Mouse (Mus musculus) intestine, embryonic 16.5 days (tissue): ENCODE results near the gene Impad1. TPM values are rescaled to one million over a fixed set of nuclear protein-coding genes. Genes with fewer than 3 reads are reported as not detected.
A peak's percentile ranks its signal among the peaks of the same experiment; 100 is the strongest.

Source experiments
- ATAC-seq: fragments of 200-750 bp; cut with Nextera tagmentation; 2 replicates; pipeline ENCODE4 v1.8.0; 2017; ENCODE audit warnings: moderate TSS enrichment, moderate library complexity
- H3K27ac ChIP-seq: fragments of 300-500 bp; sonication (generic); 2 replicates; pipeline ENCODE4 v1.5.1; 2014; ENCODE audit warnings: mild to moderate bottlenecking, low read length
- H3K27me3 ChIP-seq: fragments of 300-500 bp; sonication (generic); replicated peaks from 2 replicates; pipeline ENCODE4 v1.6.1; 2014; ENCODE audit warnings: low read length, control low read depth, mixed read lengths; ENCODE audit not compliant: control insufficient read depth, insufficient read depth
- H3K36me3 ChIP-seq: fragments of 300-500 bp; sonication (generic); 2 replicates; pipeline ENCODE4 v1.6.1; 2014; ENCODE audit warnings: low read length, control low read depth; ENCODE audit not compliant: control insufficient read depth, insufficient read depth
- H3K4me1 ChIP-seq: fragments of 300-500 bp; sonication (generic); 2 replicates; pipeline ENCODE4 v1.6.1; 2014; ENCODE audit warnings: low read length, control low read depth, mixed read lengths; ENCODE audit not compliant: control insufficient read depth, insufficient read depth
- H3K4me2 ChIP-seq: fragments of 300-500 bp; sonication (generic); 2 replicates; pipeline ENCODE4 v1.6.1; 2014; ENCODE audit warnings: low read depth, low read length, control low read depth
- H3K4me3 ChIP-seq: fragments of 300-500 bp; sonication (generic); 2 replicates; pipeline ENCODE4 v1.5.1; 2014; ENCODE audit warnings: mild to moderate bottlenecking, low read length
- H3K9ac ChIP-seq: fragments of 300-500 bp; sonication (generic); 2 replicates; pipeline ENCODE4 v1.6.1; 2014; ENCODE audit warnings: low read depth, low read length
- H3K9me3 ChIP-seq: fragments of 300-500 bp; sonication (generic); 2 replicates; pipeline ENCODE4 v1.6.1; 2016; ENCODE audit warnings: low read length, control low read depth; ENCODE audit not compliant: control insufficient read depth
- WGBS: fragments of 180-500 bp; shearing (Covaris S2); extraction: QIAGEN DNeasy Blood & Tissue Kit; methylation state at CpG from one replicate; pipeline ENCODE4 v1.1.7; 2014; 5-methylcytosine and 5-hydroxymethylcytosine counted together
- polyA plus RNA-seq: library from polyadenylated mRNA; unstranded; fragments of >200 nt; fragmentation: Nextera tagmentation; extraction: Ambion mirVana; gene quantifications from 2 replicates; pipeline ENCODE4 v1.2.1, GENCODE M21; 2015

Impad1 gene
- 25.9 and 28.4 TPM in 2 replicates for polyA plus RNA-seq

DNA sequence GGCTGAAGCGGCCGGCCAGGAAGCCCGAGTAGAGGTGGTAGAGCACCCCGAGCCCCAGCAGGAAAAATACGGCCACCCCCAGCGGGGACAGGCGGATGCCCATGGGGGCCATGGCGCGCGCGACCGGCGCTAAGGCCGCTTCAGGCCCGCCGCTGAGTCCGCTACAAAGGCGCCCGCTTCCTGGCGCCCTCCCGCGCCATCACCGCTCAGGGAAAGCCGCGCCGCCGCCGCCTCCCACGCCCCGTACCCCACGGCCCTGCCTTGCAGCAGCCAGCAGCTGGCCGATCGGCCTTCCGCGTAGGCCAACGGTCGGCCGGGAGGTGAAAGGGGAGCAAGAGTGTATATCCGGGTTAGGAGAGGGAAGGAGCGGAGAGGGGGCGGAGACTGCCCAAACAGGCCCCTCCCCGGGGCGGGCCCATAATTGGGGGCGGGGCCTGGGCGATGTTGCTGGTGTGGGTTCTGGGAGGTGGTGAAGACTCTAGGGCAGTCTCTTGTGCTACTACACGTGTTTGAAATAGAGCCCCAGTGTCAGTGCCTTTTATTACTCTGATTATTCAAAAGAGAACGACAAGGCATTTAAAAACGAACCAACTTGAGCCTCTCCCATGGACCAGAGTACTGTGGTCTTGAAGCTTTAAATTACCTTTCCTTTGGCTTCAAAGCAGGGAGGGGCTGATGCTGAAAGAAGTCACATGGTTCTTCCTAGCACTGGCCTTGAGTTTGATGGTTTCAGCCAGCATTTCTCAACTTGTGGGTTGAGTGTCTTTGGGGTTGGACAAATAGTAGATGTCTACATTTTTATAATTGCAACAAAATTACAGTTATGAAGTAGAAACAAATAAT is at the start of gene Impad1:
TSS of gene Impad1 (minus strand) at position 364 of the 843 bp plus-strand sequence.
- WGBS: under 1% methylated on average over 42 of the region's 48 CpGs
- ATAC-seq: peak; percentile 96
- Histone ChIP-seq H3K9me3 (no peaks in the 10 kb centered on the region), H3K4me1 (peaks cover 8% of the 10 kb centered on the region; the same call in 1 of the 2 replicates), H3K9ac (peak within 1 kb of the TSS; percentile 98), H3K27ac (peak within 1 kb of the TSS; percentile 89), H3K36me3 (no peaks in the 10 kb centered on the region), H3K4me2 (peak within 1 kb of the TSS; percentile 65), H3K27me3 (no peaks in the 10 kb centered on the region), H3K4me3 (peak within 1 kb of the TSS; percentile 98)

DNA sequence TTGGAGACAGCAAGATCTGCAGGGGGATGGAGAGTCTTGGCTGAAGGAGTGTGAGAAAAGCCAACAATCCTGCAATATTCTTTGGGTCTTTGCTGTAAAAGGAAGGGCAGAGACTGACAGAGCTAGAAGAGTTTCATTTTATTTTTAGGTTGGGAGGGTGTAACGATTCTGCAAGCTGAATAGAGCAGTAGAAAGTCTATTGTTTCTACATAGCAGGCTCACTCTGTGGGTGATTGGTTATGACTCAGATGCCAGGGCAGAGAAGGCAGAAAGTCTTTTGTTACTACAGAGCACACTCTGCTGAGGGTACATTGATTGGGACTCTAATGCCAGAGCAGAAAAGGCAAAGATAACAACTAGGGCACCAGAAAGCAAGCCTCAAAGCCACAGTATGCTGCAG is 47.0 kb upstream of the Impad1 start:
- Histone ChIP-seq H3K9ac (no peak overlapping the region), H3K4me3 (no peak overlapping the region), H3K4me1 (no peaks in the 10 kb centered on the region), H3K36me3 (no peaks in the 10 kb centered on the region), H3K4me2 (no peak overlapping the region), H3K27ac (no peak overlapping the region), H3K27me3 (no peaks in the 10 kb centered on the region), H3K9me3 (no peaks in the 10 kb centered on the region)
- ATAC-seq: no peak
- WGBS: 52% methylated on average over 1 of the region's 1 CpGs

DNA sequence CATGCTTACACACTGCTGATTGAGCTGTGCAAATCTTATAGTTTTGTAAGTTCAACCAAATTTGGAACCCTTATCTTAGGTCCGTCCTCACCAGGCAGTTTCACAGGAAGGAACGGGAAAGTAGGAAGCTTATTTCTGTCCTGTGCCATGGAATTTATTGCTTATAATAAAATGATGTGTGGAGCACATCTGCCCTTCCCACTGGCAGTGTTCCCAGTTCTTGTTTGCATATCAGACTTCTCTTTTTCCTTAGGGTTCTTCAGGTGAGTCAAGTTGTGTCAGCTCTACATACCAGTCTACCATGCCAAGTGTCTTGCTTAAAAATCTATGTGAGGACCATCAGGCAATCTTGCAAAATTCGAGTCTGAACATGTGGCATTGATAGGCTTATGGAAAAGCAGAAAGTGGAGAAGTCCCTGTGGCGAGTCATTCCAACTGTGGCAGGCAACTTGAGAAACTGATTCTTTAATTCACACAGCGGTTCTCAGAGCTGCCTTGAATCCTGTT is 40.7 kb upstream of the Impad1 start:
- no peaks in the 10 kb centered on the region for H3K9me3 ChIP-seq
- no peaks in the 10 kb centered on the region for H3K36me3 ChIP-seq
- H3K4me3 ChIP-seq: no peak overlapping the region
- no peaks in the 10 kb centered on the region for H3K27me3 ChIP-seq
- no peak overlapping the region for H3K9ac ChIP-seq
- peak; percentile 58 for ATAC-seq
- 57% methylated on average over 5 of the region's 5 CpGs for WGBS
- H3K4me1 ChIP-seq: no peaks in the 10 kb centered on the region
- no peak overlapping the region for H3K4me2 ChIP-seq
- H3K27ac ChIP-seq: no peak overlapping the region

- 71% methylated on average over 2 of the region's 2 CpGs for WGBS
- Histone ChIP-seq H3K4me2 (no peak overlapping the region), H3K4me3 (no peak overlapping the region), H3K36me3 (no peaks in the 10 kb centered on the region), H3K9ac (no peak overlapping the region), H3K27me3 (no peaks in the 10 kb centered on the region), H3K9me3 (no peaks in the 10 kb centered on the region), H3K27ac (no peak overlapping the region), H3K4me1 (no peaks in the 10 kb centered on the region)
- ATAC-seq: no peak
Measured at GRCm38 (mm10) chr4:4828131-4828530, 35.0 kb upstream of the Impad1 start.

DNA sequence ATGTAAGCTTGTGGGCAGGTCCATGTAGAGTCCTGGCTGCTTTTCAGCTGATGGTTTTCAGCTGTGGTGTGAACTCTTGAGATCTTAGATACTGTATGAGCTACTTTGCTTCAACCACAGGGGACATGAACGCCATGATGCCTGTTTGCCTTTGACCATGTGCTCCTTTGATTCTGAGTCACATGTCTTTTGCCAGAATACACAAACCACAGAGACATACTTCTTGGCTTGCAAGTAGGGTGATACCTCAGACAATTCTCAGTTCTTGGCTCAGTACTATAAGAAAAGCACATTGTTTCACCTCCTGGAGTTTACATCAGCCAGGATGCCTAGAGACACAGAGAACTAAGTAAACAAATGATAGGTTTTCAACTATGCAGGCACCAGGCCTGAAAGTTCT is 29.0 kb upstream of the Impad1 start:
- no peak overlapping the region for H3K9ac ChIP-seq
- no peaks in the 10 kb centered on the region for H3K4me1 ChIP-seq
- no peaks in the 10 kb centered on the region for H3K9me3 ChIP-seq
- ATAC-seq: no peak
- no peaks in the 10 kb centered on the region for H3K27me3 ChIP-seq
- H3K27ac ChIP-seq: no peak overlapping the region
- H3K4me2 ChIP-seq: no peak overlapping the region
- H3K36me3 ChIP-seq: no peaks in the 10 kb centered on the region
- no peak overlapping the region for H3K4me3 ChIP-seq
- 72% methylated on average over 1 of the region's 1 CpGs for WGBS

DNA sequence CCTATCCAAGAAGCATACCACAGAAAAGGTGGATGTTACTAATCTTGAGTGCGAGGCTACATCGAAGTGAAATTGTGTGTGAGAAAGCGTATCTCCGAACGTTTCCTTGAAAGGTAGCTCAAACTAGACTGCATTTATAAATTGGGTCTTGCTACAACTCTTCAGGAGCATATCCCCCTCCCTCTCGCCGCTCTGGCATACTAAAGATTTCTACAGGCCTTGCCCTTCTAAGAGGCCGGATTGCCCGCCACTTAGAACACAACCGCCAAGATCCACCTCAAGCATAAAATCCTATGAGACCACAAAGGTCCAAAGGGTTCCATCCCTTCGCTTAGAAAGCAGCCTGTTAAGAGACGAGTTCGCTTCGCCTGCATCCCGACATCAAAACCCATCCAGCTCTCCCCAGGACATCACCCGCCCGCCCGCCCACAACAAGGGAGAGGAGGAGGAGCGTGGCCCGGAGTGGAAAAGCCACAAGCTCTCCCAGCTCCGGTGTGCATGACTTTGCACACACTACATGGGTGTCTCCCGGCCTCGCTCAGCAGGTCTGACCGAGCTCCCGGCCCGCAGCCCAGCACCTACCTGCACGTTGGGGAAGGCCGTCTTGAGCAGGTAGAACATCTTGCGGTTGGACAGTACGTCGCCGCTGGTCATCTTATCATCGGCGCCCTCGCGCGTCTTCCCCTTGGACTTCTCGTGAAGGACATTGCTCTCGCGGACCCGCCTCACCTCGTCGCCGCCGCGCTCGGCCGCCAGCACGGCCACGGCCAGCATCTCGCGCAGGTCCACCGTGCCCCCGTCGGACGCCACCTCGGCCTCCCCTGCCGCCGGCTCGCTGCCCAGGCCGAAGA is 789 bp downstream of the Impad1 start:
- ATAC-seq: peak; percentile 78
- Histone ChIP-seq H3K36me3 (no peaks in the 10 kb centered on the region), H3K9ac (peak overlapping the region; percentile 98), H3K27me3 (no peaks in the 10 kb centered on the region), H3K9me3 (no peaks in the 10 kb centered on the region), H3K4me3 (peak overlapping the region; percentile 98), H3K4me2 (peak overlapping the region; percentile 65), H3K27ac (peak overlapping the region; percentile 89), H3K4me1 (peaks cover 8% of the 10 kb centered on the region; the same call in 1 of the 2 replicates)
- under 1% methylated on average over 61 of the region's 61 CpGs for WGBS

GRCm38 (mm10) chr4:4791180-4791579 is 2.0 kb downstream of the Impad1 start:
- Histone ChIP-seq H3K9ac (no peak overlapping the region), H3K9me3 (no peaks in the 10 kb centered on the region)
- no peak for ATAC-seq

DNA sequence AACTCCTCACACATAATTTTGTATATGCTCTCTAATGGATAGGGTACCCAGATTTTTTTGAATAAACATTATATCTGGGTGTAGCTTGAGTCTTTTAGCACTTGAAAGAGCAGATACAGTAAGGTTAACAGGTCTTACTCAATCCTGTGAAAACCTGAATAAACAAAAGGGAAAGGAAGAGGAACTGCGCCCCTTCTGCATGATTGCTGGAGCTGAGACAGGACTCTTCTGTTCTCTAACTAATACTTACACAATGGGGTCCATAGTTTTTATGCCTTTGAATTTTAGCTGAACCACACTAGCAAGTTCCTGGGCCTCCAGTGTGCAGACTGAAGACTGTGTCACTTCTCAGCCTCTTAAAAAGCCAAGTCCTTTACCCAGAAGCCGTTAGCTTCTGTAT is 8.0 kb downstream of the Impad1 start:
- peaks cover 5% of the 10 kb centered on the region; the same call in 1 of the 2 replicates for H3K4me1 ChIP-seq
- no peak overlapping the region for H3K27ac ChIP-seq
- no peak overlapping the region for H3K4me3 ChIP-seq
- no peak for ATAC-seq
- no peaks in the 10 kb centered on the region for H3K27me3 ChIP-seq
- H3K36me3 ChIP-seq: peaks cover 10% of the 10 kb centered on the region; the same call in 1 of the 2 replicates
- no peak overlapping the region for H3K9ac ChIP-seq
- H3K4me2 ChIP-seq: no peak overlapping the region
- WGBS: 86% methylated on average over 2 of the region's 2 CpGs
- H3K9me3 ChIP-seq: peaks cover 5% of the 10 kb centered on the region; the same call in 1 of the 2 replicates

More at GRCm38 (mm10) chr4:4791180-4791579, 2.0 kb downstream of the Impad1 start:
- Histone ChIP-seq H3K27me3 (no peaks in the 10 kb centered on the region), H3K36me3 (no peaks in the 10 kb centered on the region), H3K4me3 (peak overlapping the region; percentile 98), H3K4me2 (peak overlapping the region; percentile 65), H3K27ac (no peak overlapping the region), H3K4me1 (peaks cover 8% of the 10 kb centered on the region; the same call in 1 of the 2 replicates)
- 84% methylated on average over 1 of the region's 1 CpGs for WGBS

DNA sequence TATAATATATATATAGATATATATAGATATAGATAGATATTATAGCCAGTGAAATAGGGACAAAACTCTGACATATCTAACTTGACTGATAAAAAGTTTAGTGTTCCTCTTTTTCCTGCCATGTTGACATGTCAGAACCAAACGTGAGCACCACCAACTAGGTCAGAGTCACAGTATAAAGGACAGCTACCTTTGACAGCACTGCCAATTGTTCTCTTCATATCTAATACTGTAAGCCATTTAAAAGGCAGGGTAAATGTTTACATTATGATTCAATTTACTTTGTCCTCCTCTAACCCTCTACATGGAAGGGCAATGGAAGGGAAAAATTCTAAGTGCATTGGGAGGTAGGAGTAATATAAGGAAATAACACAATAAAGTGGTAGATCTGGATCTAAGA is 8.8 kb downstream of the Impad1 start:
- ATAC-seq: 0 out of 2 replicates have a peak, but pooled peaks have one; percentile 16
- H3K36me3 ChIP-seq: peaks cover 12% of the 10 kb centered on the region; the same call in 1 of the 2 replicates

More for the DNA sequence above, 8.8 kb downstream of the Impad1 start:
- 68% methylated on average over 1 of the region's 1 CpGs for WGBS
- H3K4me3 ChIP-seq: no peak overlapping the region
- H3K27me3 ChIP-seq: no peaks in the 10 kb centered on the region
- H3K4me1 ChIP-seq: no peaks in the 10 kb centered on the region
- no peak overlapping the region for H3K9ac ChIP-seq
- H3K4me2 ChIP-seq: no peak overlapping the region
- peaks cover 5% of the 10 kb centered on the region; the same call in 1 of the 2 replicates for H3K9me3 ChIP-seq
- H3K27ac ChIP-seq: no peak overlapping the region
